Mouse (Mus musculus) embryonic fibroblast, embryonic 13.5 days (primary cell): ENCODE results near the gene Kctd2.

Experiments used
- CTCF ChIP-seq: IDR thresholded peaks from 2 replicates; pipeline ENCODE4 v1.5.1; 2011; ENCODE audit warnings: mild to moderate bottlenecking, control low read depth, low read length, moderate library complexity, borderline replicate concordance; ENCODE audit not compliant: insufficient read depth
- POLR2A ChIP-seq: IDR thresholded peaks from 2 replicates; pipeline ENCODE4 v1.6.1; 2011; ENCODE audit warnings: low read depth, mild to moderate bottlenecking, control low read depth, low read length, moderate library complexity

- peak; percentile 27; the same call in 1 of the 2 replicates for TF ChIP-seq POLR2A
- no peak for TF ChIP-seq CTCF
Measured at GRCm38 (mm10) chr11:115382891-115383290, 37.0 kb upstream of the Kctd2 start.
